Mouse (Mus musculus): ENCODE results near the gene Olfr659. TPM values are rescaled to one million over a fixed set of nuclear protein-coding genes. Genes with fewer than 3 reads are reported as not detected.
A peak's percentile ranks its signal among the peaks of the same experiment; 100 is the strongest.

Gene Olfr659
- polyA plus RNA-seq (2016; fragmentation: Nextera tagmentation; extraction: Ambion mirVana) = not detected in 2 replicates

- H3K4me2 ChIP-seq (replicated peaks) = no peak within 1 kb of the TSS
- H3K9ac ChIP-seq = no peak within 1 kb of the TSS
- no peak for ATAC-seq (ENCODE audit: insufficient number of reproducible peaks, insufficient read depth, low FRiP score, low TSS enrichment)
- H3K4me1 ChIP-seq = no peaks in the 10 kb centered on the region
- WGBS = 86% methylated on average over 3 of the region's 3 CpGs
- H3K27ac ChIP-seq = no peak within 1 kb of the TSS
- H3K27me3 ChIP-seq = no peaks in the 10 kb centered on the region
- H3K4me3 ChIP-seq = no peak within 1 kb of the TSS
- H3K36me3 ChIP-seq = no peaks in the 10 kb centered on the region
- no peaks in the 10 kb centered on the region for H3K9me3 ChIP-seq
Observed at GRCm38 (mm10) chr7:104666453-104666852, at the start of gene Olfr659. TSS of gene Olfr659 (plus strand) at chr7:104666753.

GRCm38 (mm10) chr7:104624494-104624893, 42.1 kb upstream of the Olfr659 start, which contains the start of gene Olfr657:
TSS of gene Olfr657 (plus strand) at chr7:104624794.
- no peaks in the 10 kb centered on the region for H3K36me3 ChIP-seq
- no peak for ATAC-seq (ENCODE audit: insufficient number of reproducible peaks, insufficient read depth, low FRiP score, low TSS enrichment)
- H3K9me3 ChIP-seq = no peaks in the 10 kb centered on the region
- no peak within 1 kb of the TSS for H3K4me2 ChIP-seq (replicated peaks)
- H3K4me1 ChIP-seq = no peaks in the 10 kb centered on the region
- H3K4me3 ChIP-seq = no peak within 1 kb of the TSS
- H3K27ac ChIP-seq = no peak within 1 kb of the TSS
- no peaks in the 10 kb centered on the region for H3K27me3 ChIP-seq
- no peak within 1 kb of the TSS for H3K9ac ChIP-seq

- Histone ChIP-seq H3K9ac (no peak within 1 kb of the TSS), H3K27ac (no peak within 1 kb of the TSS), H3K4me2 (replicated peaks) (peak within 1 kb of the TSS; percentile 44), H3K9me3 (no peaks in the 10 kb centered on the region), H3K4me3 (peak within 1 kb of the TSS; percentile 20; the same call in 1 of the 2 replicates), H3K4me1 (no peaks in the 10 kb centered on the region), H3K36me3 (no peaks in the 10 kb centered on the region), H3K27me3 (no peaks in the 10 kb centered on the region)
- 32% methylated on average over 22 of the region's 22 CpGs for WGBS
- peak; percentile 52; the same call in 1 of the 2 replicates for ATAC-seq (ENCODE audit: insufficient number of reproducible peaks, insufficient read depth, low FRiP score, low TSS enrichment)
Observed at GRCm38 (mm10) chr7:104646841-104647482, 19.6 kb upstream of the Olfr659 start, which contains the start of gene Olfr658. TSS of gene Olfr658 (minus strand) at chr7:104647305.

- ATAC-seq (ENCODE audit: insufficient number of reproducible peaks, insufficient read depth, low FRiP score, low TSS enrichment) = no peak
- Histone ChIP-seq H3K9me3 (no peaks in the 10 kb centered on the region), H3K27me3 (no peaks in the 10 kb centered on the region), H3K4me2 (replicated peaks) (no peak within 1 kb of the TSS), H3K9ac (no peak within 1 kb of the TSS), H3K4me3 (no peak within 1 kb of the TSS), H3K4me1 (no peaks in the 10 kb centered on the region), H3K36me3 (no peaks in the 10 kb centered on the region), H3K27ac (no peak within 1 kb of the TSS)
- 84% methylated on average over 2 of the region's 2 CpGs for WGBS
Observed at GRCm38 (mm10) chr7:104686201-104686600, 19.6 kb downstream of the Olfr659 start, which contains the start of gene Olfr661. TSS of gene Olfr661 (plus strand) at chr7:104686501.

Other genes with a start within 250 kb of the Olfr659 start
- 0.72 and 1.3 TPM in 2 replicates for gene Trim30a, start 201.6 kb upstream of the Olfr659 start, polyA plus RNA-seq (2016; fragmentation: Nextera tagmentation; extraction: Ambion mirVana)
- gene Trim30d, start 158.9 kb upstream of the Olfr659 start, polyA plus RNA-seq (2016; fragmentation: Nextera tagmentation; extraction: Ambion mirVana) = 0.15 and 0.27 TPM in 2 replicates
- gene Olfr651, start 116.6 kb upstream of the Olfr659 start, polyA plus RNA-seq (2016; fragmentation: Nextera tagmentation; extraction: Ambion mirVana) = not detected in 2 replicates
- gene Olfr652, start 105.9 kb upstream of the Olfr659 start, polyA plus RNA-seq (2016; fragmentation: Nextera tagmentation; extraction: Ambion mirVana) = not detected in 2 replicates
- gene Olfr653, start 89.4 kb upstream of the Olfr659 start, polyA plus RNA-seq (2016; fragmentation: Nextera tagmentation; extraction: Ambion mirVana) = not detected in 2 replicates
- not detected in 2 replicates for gene Olfr654, start 79.7 kb upstream of the Olfr659 start, polyA plus RNA-seq (2016; fragmentation: Nextera tagmentation; extraction: Ambion mirVana)
- not detected in 2 replicates for gene Olfr655, start 65.0 kb upstream of the Olfr659 start, polyA plus RNA-seq (2016; fragmentation: Nextera tagmentation; extraction: Ambion mirVana)
- gene Olfr656, start 52.8 kb upstream of the Olfr659 start, polyA plus RNA-seq (2016; fragmentation: Nextera tagmentation; extraction: Ambion mirVana) = not detected in 2 replicates
- gene Olfr657, start 42.0 kb upstream of the Olfr659 start, polyA plus RNA-seq (2016; fragmentation: Nextera tagmentation; extraction: Ambion mirVana) = not detected in 2 replicates
- gene Olfr658, start 19.4 kb upstream of the Olfr659 start, polyA plus RNA-seq (2016; fragmentation: Nextera tagmentation; extraction: Ambion mirVana) = not detected in 2 replicates
- gene Olfr661, start 19.7 kb downstream of the Olfr659 start, polyA plus RNA-seq (2016; fragmentation: Nextera tagmentation; extraction: Ambion mirVana) = not detected in 2 replicates
- not detected in 2 replicates for gene Usp17le, start 110.7 kb downstream of the Olfr659 start, polyA plus RNA-seq (2016; fragmentation: Nextera tagmentation; extraction: Ambion mirVana)
- gene Usp17lb, start 175.8 kb downstream of the Olfr659 start, polyA plus RNA-seq (2016; fragmentation: Nextera tagmentation; extraction: Ambion mirVana) = not detected in 2 replicates
- not detected in 2 replicates for gene Usp17la, start 190.3 kb downstream of the Olfr659 start, polyA plus RNA-seq (2016; fragmentation: Nextera tagmentation; extraction: Ambion mirVana)
- not detected in 2 replicates for gene Olfr665, start 211.3 kb downstream of the Olfr659 start, polyA plus RNA-seq (2016; fragmentation: Nextera tagmentation; extraction: Ambion mirVana)
- gene Olfr666, start 229.2 kb downstream of the Olfr659 start, polyA plus RNA-seq (2016; fragmentation: Nextera tagmentation; extraction: Ambion mirVana) = not detected in 2 replicates